Mouse (Mus musculus) G1E (cell line): ENCODE data around the gene Mrgprh. TPM values are rescaled to one million over a fixed set of nuclear protein-coding genes. Genes with fewer than 3 reads are reported as not detected.

Experiments used
- ATAC-seq: 2 replicates; pipeline ENCODE4 v1.8.0; 2016; ENCODE audit warnings: mild to moderate bottlenecking; ENCODE audit not compliant: insufficient number of reproducible peaks, poor library complexity, low FRiP score, severe bottlenecking; ENCODE audit errors: extremely low read depth
- DNase-seq: peaks from one replicate; pipeline ENCODE4 v3.0.0; 2012; ENCODE audit warnings: low spot score
- H3K27me3 ChIP-seq: 2 replicates; pipeline ENCODE4 v1.6.1; 2012; ENCODE audit warnings: mild to moderate bottlenecking, low read length, inconsistent platforms; ENCODE audit not compliant: insufficient read depth
- H3K36me3 ChIP-seq: replicated peaks from 2 replicates; pipeline ENCODE3; 2012; ENCODE audit warnings: mild to moderate bottlenecking, inconsistent platforms
- H3K4me1 ChIP-seq: 2 replicates; pipeline ENCODE4 v1.6.1; 2012; ENCODE audit warnings: low read depth, low read length, inconsistent platforms, mixed read lengths; ENCODE audit not compliant: insufficient read depth
- H3K4me3 ChIP-seq: 2 replicates; pipeline ENCODE4 v1.5.1; 2012; ENCODE audit warnings: low read depth, mild to moderate bottlenecking, inconsistent platforms, low read length, moderate library complexity, mixed read lengths
- H3K9me3 ChIP-seq: replicated peaks from 2 replicates; pipeline ENCODE4 v1.6.1; 2012; ENCODE audit warnings: inconsistent platforms
- CTCF ChIP-seq: IDR thresholded peaks from 2 replicates; pipeline ENCODE4 v1.5.1; 2012; ENCODE audit warnings: low read depth, low read length, inconsistent platforms, mixed read lengths
- GATA1 ChIP-seq: IDR thresholded peaks from 2 replicates; pipeline ENCODE4 v1.6.1; 2012; ENCODE audit warnings: borderline replicate concordance, low read length, inconsistent platforms, mixed read lengths
- GATA2 ChIP-seq: IDR thresholded peaks from 2 replicates; pipeline ENCODE4 v1.6.1; 2012; ENCODE audit warnings: low read depth, low read length, inconsistent platforms, borderline replicate concordance
- POLR2AphosphoS5 ChIP-seq: IDR thresholded peaks from 2 replicates; pipeline ENCODE4 v1.6.1; 2012; ENCODE audit warnings: low read depth, low read length, inconsistent platforms; ENCODE audit not compliant: insufficient replicate concordance
- TAL1 ChIP-seq: conservative IDR thresholded peaks from 2 replicates; pipeline ENCODE4 v1.6.1; 2012; ENCODE audit warnings: low read depth, low read length, inconsistent platforms, mixed read lengths
- polyA plus RNA-seq: library from polyadenylated mRNA; stranded (reverse); fragments of >175 nt; gene quantifications from 2 replicates; pipeline ENCODE4 v1.2.3, GENCODE M21; 2012
- total RNA-seq, 2 experiments: library from RNA; stranded (forward) in 1 of 2; stranded (reverse) in 1 of 2; fragments of 200-1000 nt in 1 of 2; fragments of >200 nt in 1 of 2; fragmentation: Nextera tagmentation in 1 of 2; gene quantifications; 2 replicates each; pipeline ENCODE4 v1.2.3; 2014 to 2017

The Mrgprh gene
- total RNA-seq (2014; fragmentation: Nextera tagmentation) (not detected in 2 replicates), total RNA-seq (2017) (0.06 and 0.11 TPM in 2 replicates), polyA plus RNA-seq (not detected in 2 replicates)

- Histone ChIP-seq H3K4me1 (peaks cover 6% of the 10 kb centered on the region), H3K27me3 (peaks cover 48% of the 10 kb centered on the region), H3K4me3 (no peak within 1 kb of the TSS), H3K9me3 (no peaks in the 10 kb centered on the region), H3K36me3 (no peaks in the 10 kb centered on the region)
- DNase-seq (no peak), ATAC-seq (no peak)
- TF ChIP-seq GATA2, result no peak
- TF ChIP-seq POLR2AphosphoS5, result no peak
- no peak for TF ChIP-seq TAL1
- TF ChIP-seq GATA1, result no peak
- no peak for TF ChIP-seq CTCF
Observed at GRCm38 (mm10) chr17:12875734-12876133, at the start of gene Mrgprh. Gene Mrgprh, plus strand, starts transcription at chr17:12876034.

- no peaks in the 10 kb centered on the region for H3K36me3 ChIP-seq
- no peaks in the 10 kb centered on the region for H3K4me1 ChIP-seq
- H3K9me3 ChIP-seq, result no peaks in the 10 kb centered on the region; the same call in 1 of the 2 replicates
- no peak overlapping the region for H3K4me3 ChIP-seq
- DNase-seq (no peak), ATAC-seq (no peak)
- peaks cover 5% of the 10 kb centered on the region; the same call in 1 of the 2 replicates for H3K27me3 ChIP-seq
- TF ChIP-seq GATA2, result no peak
- TF ChIP-seq GATA1, result no peak
Observed at GRCm38 (mm10) chr17:12830351-12830750, 45.5 kb upstream of the Mrgprh start.

GRCm38 (mm10) chr17:12832231-12832630 lies 43.6 kb upstream of the Mrgprh start:
- ATAC-seq, result no peak
- H3K27me3 ChIP-seq, result peaks cover 8% of the 10 kb centered on the region; the same call in 1 of the 2 replicates
- no peaks in the 10 kb centered on the region for H3K4me1 ChIP-seq
- H3K36me3 ChIP-seq, result no peaks in the 10 kb centered on the region
- H3K9me3 ChIP-seq, result no peaks in the 10 kb centered on the region; the same call in 1 of the 2 replicates
- DNase-seq, result no peak
- no peak overlapping the region for H3K4me3 ChIP-seq
- TF ChIP-seq GATA1 (no peak), CTCF (no peak), TAL1 (no peak), POLR2AphosphoS5 (no peak), GATA2 (no peak)

GRCm38 (mm10) chr17:12832657-12833056 lies 43.2 kb upstream of the Mrgprh start:
- DNase-seq, result no peak
- no peaks in the 10 kb centered on the region for H3K36me3 ChIP-seq
- H3K9me3 ChIP-seq, result no peaks in the 10 kb centered on the region; the same call in 1 of the 2 replicates
- no peak overlapping the region for H3K4me3 ChIP-seq
- H3K4me1 ChIP-seq, result no peaks in the 10 kb centered on the region
- no peak for ATAC-seq
- no peak for TF ChIP-seq TAL1
- TF ChIP-seq GATA2, result no peak
- no peak for TF ChIP-seq GATA1
- TF ChIP-seq CTCF, result no peak
- TF ChIP-seq POLR2AphosphoS5, result no peak
- peaks cover 8% of the 10 kb centered on the region; the same call in 1 of the 2 replicates for H3K27me3 ChIP-seq

GRCm38 (mm10) chr17:12834317-12834716 lies 41.5 kb upstream of the Mrgprh start:
- Histone ChIP-seq H3K4me3 (no peak overlapping the region), H3K36me3 (no peaks in the 10 kb centered on the region), H3K4me1 (no peaks in the 10 kb centered on the region), H3K27me3 (peaks cover 11% of the 10 kb centered on the region; the same call in 1 of the 2 replicates), H3K9me3 (no peaks in the 10 kb centered on the region)
- ATAC-seq, result no peak
- no peak for TF ChIP-seq GATA1
- TF ChIP-seq TAL1, result no peak
- TF ChIP-seq CTCF, result no peak
- no peak for TF ChIP-seq POLR2AphosphoS5
- TF ChIP-seq GATA2, result no peak
- no peak for DNase-seq

- ATAC-seq, result no peak
- no peak for TF ChIP-seq CTCF
- TF ChIP-seq TAL1, result no peak
- no peak for TF ChIP-seq GATA1
- TF ChIP-seq GATA2, result no peak
- no peak for TF ChIP-seq POLR2AphosphoS5
- no peaks in the 10 kb centered on the region for H3K4me1 ChIP-seq
- H3K36me3 ChIP-seq, result no peaks in the 10 kb centered on the region
- peaks cover 15% of the 10 kb centered on the region; the same call in 1 of the 2 replicates for H3K27me3 ChIP-seq
- no peak for DNase-seq
- H3K9me3 ChIP-seq, result no peaks in the 10 kb centered on the region
- H3K4me3 ChIP-seq, result no peak overlapping the region
Observed at GRCm38 (mm10) chr17:12834826-12835225, 41.0 kb upstream of the Mrgprh start.

- DNase-seq (no peak), ATAC-seq (no peak)
- Histone ChIP-seq H3K36me3 (no peaks in the 10 kb centered on the region), H3K9me3 (no peaks in the 10 kb centered on the region), H3K4me3 (no peak overlapping the region), H3K27me3 (peaks cover 22% of the 10 kb centered on the region; the same call in 1 of the 2 replicates), H3K4me1 (no peaks in the 10 kb centered on the region)
- TF ChIP-seq GATA1 (no peak), POLR2AphosphoS5 (no peak), TAL1 (no peak), GATA2 (no peak), CTCF (no peak)
Observed at GRCm38 (mm10) chr17:12835738-12836137, 40.1 kb upstream of the Mrgprh start.
